Mouse (Mus musculus): ENCODE measurements around the gene Afm.

GRCm38 (mm10) chr5:90474369-90474768 is 44.4 kb upstream of the Afm start:
- TF ChIP-seq CTCF (IDR thresholded peaks at IDR 0.05; ENCODE audit: low read depth) (no peak), EP300 (IDR thresholded peaks at IDR 0.05; ENCODE audit: low read depth) (no peak)
